Mouse (Mus musculus) forebrain, embryonic 10.5 days (tissue): ENCODE results near the gene Zc3h18. TPM values are rescaled to one million over a fixed set of nuclear protein-coding genes. Genes with fewer than 3 reads are reported as not detected.

ENCODE experiments used
- DNase-seq: peaks from one replicate; pipeline ENCODE4 v3.0.0-alpha.2; 2017; ENCODE audit warnings: low spot score; ENCODE audit errors: extremely low spot score
- H3K27ac ChIP-seq: fragments of 300-500 bp; sonication (generic); 2 replicates; pipeline ENCODE4 v1.5.1; 2016; ENCODE audit warnings: mild to moderate bottlenecking
- H3K27me3 ChIP-seq: fragments of 300-500 bp; sonication (generic); 2 replicates; pipeline ENCODE4 v1.6.1; 2016; ENCODE audit warnings: mild to moderate bottlenecking; ENCODE audit not compliant: poor library complexity, severe bottlenecking
- H3K36me3 ChIP-seq: fragments of 300-500 bp; sonication (generic); replicated peaks from 2 replicates; pipeline ENCODE4 v1.6.1; 2016; ENCODE audit warnings: mild to moderate bottlenecking, moderate library complexity
- H3K4me1 ChIP-seq: fragments of 300-500 bp; sonication (generic); 2 replicates; pipeline ENCODE4 v1.6.1; 2016
- H3K4me3 ChIP-seq: fragments of 300-500 bp; sonication (generic); 2 replicates; pipeline ENCODE4 v1.5.1; 2016; ENCODE audit warnings: mild to moderate bottlenecking, moderate library complexity
- H3K9me3 ChIP-seq: fragments of 300-500 bp; sonication (generic); 2 replicates; pipeline ENCODE4 v1.6.1; 2016; ENCODE audit warnings: mild to moderate bottlenecking, moderate library complexity
- WGBS: fragments of 180-500 bp; shearing (Covaris S2); methylation state at CpG from one replicate; pipeline ENCODE4 v1.1.7; 2016; 5-methylcytosine and 5-hydroxymethylcytosine counted together
- polyA plus RNA-seq: library from polyadenylated mRNA; unstranded; fragments of >200 nt; fragmentation: Nextera tagmentation; extraction: Ambion mirVana; gene quantifications from 2 replicates; pipeline ENCODE4 v1.2.1, GENCODE M21; 2016

Gene Zc3h18
- polyA plus RNA-seq, 1 experiment from 2014 or later = 73.2 TPM

DNA sequence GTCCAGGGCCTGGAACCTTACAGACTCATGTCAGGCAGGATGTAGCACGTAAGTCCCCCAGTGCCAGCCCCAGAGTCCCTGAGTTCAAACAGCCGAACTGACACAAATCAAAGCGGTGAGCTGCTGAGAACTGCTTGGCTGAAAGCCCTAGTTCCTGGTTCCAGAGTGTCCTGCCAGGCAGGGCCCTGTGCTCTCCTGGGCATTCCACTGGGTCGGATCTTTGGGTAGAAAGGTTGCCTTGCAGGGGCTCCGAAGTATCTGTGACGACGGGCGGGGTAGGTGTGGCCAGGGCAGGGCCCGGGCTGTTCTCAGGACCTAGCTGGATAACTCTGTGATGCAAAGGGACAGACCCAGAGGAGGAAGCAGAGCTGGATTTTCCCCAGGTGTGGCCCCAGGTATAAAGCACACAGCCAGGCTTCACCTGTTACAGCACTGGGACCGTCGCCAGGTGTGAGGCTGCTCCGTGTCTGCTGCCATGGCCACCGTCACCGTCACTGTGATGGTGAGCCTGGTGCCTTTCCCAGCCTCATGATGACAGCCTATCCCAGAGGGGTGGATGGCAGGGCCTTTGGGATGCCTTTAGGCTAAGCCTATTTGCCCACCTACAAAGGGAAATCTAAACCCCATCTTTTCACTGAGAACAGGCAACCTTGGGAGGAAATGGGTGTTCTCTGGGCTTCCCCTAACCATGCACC lies 45.1 kb downstream of the Zc3h18 start, which contains the start of gene Il17c:
TSS of gene Il17c (plus strand) at position 645 of the 695 bp plus-strand sequence.
- no peak for DNase-seq
- WGBS = 88% methylated on average over 14 of the region's 14 CpGs
- H3K27ac ChIP-seq = no peak within 1 kb of the TSS
- no peaks in the 10 kb centered on the region for H3K27me3 ChIP-seq
- H3K4me3 ChIP-seq = no peak within 1 kb of the TSS
- no peaks in the 10 kb centered on the region for H3K4me1 ChIP-seq
- H3K36me3 ChIP-seq = peaks cover 37% of the 10 kb centered on the region
- H3K9me3 ChIP-seq = no peaks in the 10 kb centered on the region

GRCm38 (mm10) chr8:122423217-122423616 lies 46.8 kb downstream of the Zc3h18 start:
- Histone ChIP-seq H3K9me3 (no peaks in the 10 kb centered on the region), H3K27me3 (no peaks in the 10 kb centered on the region), H3K4me3 (no peak overlapping the region), H3K27ac (no peak overlapping the region), H3K4me1 (no peaks in the 10 kb centered on the region), H3K36me3 (peaks cover 22% of the 10 kb centered on the region)
- no peak for DNase-seq
- 91% methylated on average over 24 of the region's 24 CpGs for WGBS

GRCm38 (mm10) chr8:122423659-122424058 lies 47.2 kb downstream of the Zc3h18 start:
- 67% methylated on average over 5 of the region's 5 CpGs for WGBS
- Histone ChIP-seq H3K9me3 (no peaks in the 10 kb centered on the region), H3K36me3 (peaks cover 18% of the 10 kb centered on the region), H3K4me1 (no peaks in the 10 kb centered on the region), H3K27ac (no peak overlapping the region), H3K4me3 (no peak overlapping the region), H3K27me3 (no peaks in the 10 kb centered on the region)
- DNase-seq = no peak

DNA sequence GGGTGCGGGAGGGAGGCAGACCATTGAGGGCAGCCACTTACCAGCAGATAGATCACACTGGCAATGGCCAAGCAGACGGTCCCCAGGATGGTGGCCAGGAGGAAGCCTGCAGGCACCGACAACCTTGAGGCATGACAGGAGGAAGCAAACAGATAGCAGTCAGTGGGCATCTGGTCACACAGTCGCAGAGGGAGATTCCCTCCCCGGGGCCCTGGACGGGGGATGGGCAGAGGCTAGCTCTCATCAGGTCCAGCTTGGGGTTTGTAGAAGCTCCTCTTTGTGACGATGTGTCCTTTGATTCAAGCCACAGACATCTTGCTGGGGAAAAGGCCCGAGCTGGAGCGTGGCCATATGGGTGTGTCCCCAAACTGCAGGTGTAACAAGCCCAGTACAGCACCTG lies 49.7 kb downstream of the Zc3h18 start:
- H3K9me3 ChIP-seq = no peaks in the 10 kb centered on the region
- no peak overlapping the region for H3K27ac ChIP-seq
- no peak for DNase-seq
- H3K4me3 ChIP-seq = no peak overlapping the region
- H3K4me1 ChIP-seq = peaks cover 5% of the 10 kb centered on the region
- H3K36me3 ChIP-seq = peaks cover 8% of the 10 kb centered on the region; the same call in 1 of the 2 replicates
- H3K27me3 ChIP-seq = peaks cover 3% of the 10 kb centered on the region; the same call in 1 of the 2 replicates
- WGBS = 86% methylated on average over 9 of the region's 9 CpGs

DNA sequence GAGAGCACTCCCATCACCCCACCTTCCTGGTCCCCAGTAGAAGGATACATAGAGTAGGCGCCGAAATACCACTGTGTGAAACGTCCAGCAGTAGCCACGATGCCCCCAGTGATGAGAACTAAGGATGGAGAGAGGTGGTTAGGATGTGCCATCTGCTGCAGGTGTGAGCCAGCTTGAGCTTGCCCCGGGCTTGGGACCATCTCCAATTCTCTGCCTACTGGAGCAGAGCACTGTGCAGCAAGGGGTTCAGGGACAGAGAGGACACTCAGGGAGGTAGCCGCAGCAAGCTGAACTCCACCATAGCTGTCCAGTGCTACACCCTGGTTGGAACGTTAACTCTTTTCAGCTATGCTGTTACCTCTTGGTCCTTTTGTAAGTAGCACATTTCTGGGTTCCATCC lies 51.2 kb downstream of the Zc3h18 start:
- Histone ChIP-seq H3K4me3 (no peak overlapping the region), H3K4me1 (peaks cover 20% of the 10 kb centered on the region), H3K27me3 (peaks cover 14% of the 10 kb centered on the region; the same call in 1 of the 2 replicates), H3K36me3 (peaks cover 8% of the 10 kb centered on the region; the same call in 1 of the 2 replicates), H3K9me3 (no peaks in the 10 kb centered on the region), H3K27ac (no peak overlapping the region)
- no peak for DNase-seq
- 93% methylated on average over 7 of the region's 7 CpGs for WGBS

GRCm38 (mm10) chr8:122428163-122428562 lies 51.8 kb downstream of the Zc3h18 start:
- peaks cover 25% of the 10 kb centered on the region for H3K4me1 ChIP-seq
- H3K27me3 ChIP-seq = peaks cover 14% of the 10 kb centered on the region; the same call in 1 of the 2 replicates
- H3K27ac ChIP-seq = no peak overlapping the region
- no peak overlapping the region for H3K4me3 ChIP-seq
- H3K36me3 ChIP-seq = peaks cover 7% of the 10 kb centered on the region; the same call in 1 of the 2 replicates
- DNase-seq = no peak
- no peaks in the 10 kb centered on the region for H3K9me3 ChIP-seq
- WGBS = 90% methylated on average over 9 of the region's 9 CpGs

DNA sequence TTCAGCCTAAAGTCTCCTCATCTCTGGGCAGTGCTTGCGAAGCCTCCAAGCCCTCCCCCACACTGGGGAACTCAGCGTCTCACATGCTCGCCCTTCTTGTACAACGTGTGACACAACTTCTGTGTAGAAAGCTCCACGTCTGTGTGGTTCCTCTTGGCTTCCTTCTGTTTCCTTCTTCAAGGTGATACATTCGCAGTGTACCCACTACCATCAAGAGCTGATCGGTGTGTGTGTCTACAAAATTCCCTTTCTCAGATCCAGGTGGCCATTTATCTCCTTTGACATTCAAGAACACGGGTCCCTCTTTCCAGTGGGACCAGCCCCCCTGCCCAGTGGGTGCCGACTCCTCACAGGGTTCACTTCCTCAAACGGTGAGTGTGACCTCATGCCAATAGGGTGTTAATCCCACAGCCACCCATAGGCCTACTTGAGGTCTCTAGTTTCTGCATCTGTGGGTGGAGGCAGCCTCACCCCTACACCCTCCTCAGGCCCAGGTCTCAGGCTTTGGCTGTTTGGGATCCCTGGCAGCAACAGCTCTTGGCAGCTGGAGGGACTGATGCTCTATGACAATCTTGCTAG lies 53.7 kb downstream of the Zc3h18 start:
- Histone ChIP-seq H3K27me3 (peaks cover 14% of the 10 kb centered on the region; the same call in 1 of the 2 replicates), H3K9me3 (no peaks in the 10 kb centered on the region), H3K4me1 (peaks cover 31% of the 10 kb centered on the region), H3K36me3 (peaks cover 23% of the 10 kb centered on the region), H3K27ac (no peak overlapping the region), H3K4me3 (no peak overlapping the region)
- WGBS = 90% methylated on average over 10 of the region's 10 CpGs
- DNase-seq = no peak

- DNase-seq = no peak
- peaks cover 4% of the 10 kb centered on the region for H3K9me3 ChIP-seq
- H3K4me3 ChIP-seq = no peak overlapping the region
- H3K27me3 ChIP-seq = peaks cover 14% of the 10 kb centered on the region; the same call in 1 of the 2 replicates
- H3K27ac ChIP-seq = no peak overlapping the region
- WGBS = 83% methylated on average over 3 of the region's 3 CpGs
- H3K36me3 ChIP-seq = peaks cover 28% of the 10 kb centered on the region
- peaks cover 31% of the 10 kb centered on the region for H3K4me1 ChIP-seq
Observed at GRCm38 (mm10) chr8:122430646-122431045, 54.2 kb downstream of the Zc3h18 start.

DNA sequence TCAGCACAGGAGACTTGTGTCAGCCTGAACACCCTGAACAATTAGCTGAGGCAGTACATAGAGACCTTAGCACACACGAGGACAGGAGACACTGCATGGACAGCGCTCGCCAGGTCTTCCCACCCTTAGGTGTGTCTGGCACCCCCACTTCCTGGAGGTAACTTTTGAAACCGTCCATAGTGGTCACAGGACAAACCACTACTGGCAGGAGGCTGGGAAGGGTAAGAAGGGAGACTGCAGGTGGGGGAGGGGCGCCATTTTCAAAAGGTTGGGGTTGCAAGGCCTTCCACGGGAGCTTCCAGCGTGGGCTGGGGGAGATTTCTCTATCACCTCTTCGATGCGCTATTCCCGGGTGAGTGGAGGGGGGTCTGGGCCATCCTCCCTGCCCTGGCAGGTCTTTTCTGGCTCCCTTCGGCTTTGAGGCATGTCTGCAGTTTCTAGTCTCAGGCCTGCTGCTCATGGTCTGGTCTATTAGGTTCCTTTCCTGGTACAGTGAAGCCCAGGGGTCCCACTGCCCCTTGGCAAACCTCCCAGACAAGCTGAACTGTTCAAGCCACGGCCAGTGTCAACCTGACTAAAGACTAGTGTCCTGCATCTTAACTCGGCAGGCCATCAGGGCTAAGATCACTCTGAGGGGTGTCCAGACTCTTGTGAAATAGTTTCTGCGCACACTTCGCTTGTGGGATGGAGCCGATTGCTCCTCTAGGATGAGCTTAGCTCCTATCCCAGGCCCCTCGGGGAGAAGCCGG lies 55.5 kb downstream of the Zc3h18 start:
- H3K4me1 ChIP-seq = peaks cover 31% of the 10 kb centered on the region
- peaks cover 4% of the 10 kb centered on the region for H3K9me3 ChIP-seq
- H3K27ac ChIP-seq = peak overlapping the region; percentile 84
- H3K4me3 ChIP-seq = peak overlapping the region; percentile 63
- H3K36me3 ChIP-seq = peaks cover 39% of the 10 kb centered on the region
- DNase-seq = peak; percentile 32
- 39% methylated on average over 18 of the region's 18 CpGs for WGBS
- peaks cover 14% of the 10 kb centered on the region; the same call in 1 of the 2 replicates for H3K27me3 ChIP-seq

GRCm38 (mm10) chr8:122432443-122433268 lies 56.2 kb downstream of the Zc3h18 start, which contains the start of gene Cyba:
Gene Cyba (minus strand): TSS chr8:122432930.
- WGBS = 4% methylated on average over 42 of the region's 45 CpGs
- Histone ChIP-seq H3K27ac (peak within 1 kb of the TSS; percentile 84), H3K4me1 (peaks cover 31% of the 10 kb centered on the region), H3K36me3 (peaks cover 45% of the 10 kb centered on the region), H3K27me3 (peaks cover 14% of the 10 kb centered on the region; the same call in 1 of the 2 replicates), H3K4me3 (peak within 1 kb of the TSS; percentile 63), H3K9me3 (peaks cover 4% of the 10 kb centered on the region)
- peak; percentile 55 for DNase-seq

GRCm38 (mm10) chr8:122433269-122433905 lies 57.0 kb downstream of the Zc3h18 start:
- Histone ChIP-seq H3K36me3 (peaks cover 53% of the 10 kb centered on the region), H3K27ac (peak overlapping the region; percentile 84), H3K9me3 (peaks cover 4% of the 10 kb centered on the region), H3K4me1 (peaks cover 34% of the 10 kb centered on the region), H3K4me3 (peak overlapping the region; percentile 63; the same call in 1 of the 2 replicates), H3K27me3 (peaks cover 14% of the 10 kb centered on the region; the same call in 1 of the 2 replicates)
- WGBS = 68% methylated on average over 11 of the region's 11 CpGs
- no peak for DNase-seq
